ENCODE assay signal across 8 mouse cellular contexts in the genomic region with DNA sequence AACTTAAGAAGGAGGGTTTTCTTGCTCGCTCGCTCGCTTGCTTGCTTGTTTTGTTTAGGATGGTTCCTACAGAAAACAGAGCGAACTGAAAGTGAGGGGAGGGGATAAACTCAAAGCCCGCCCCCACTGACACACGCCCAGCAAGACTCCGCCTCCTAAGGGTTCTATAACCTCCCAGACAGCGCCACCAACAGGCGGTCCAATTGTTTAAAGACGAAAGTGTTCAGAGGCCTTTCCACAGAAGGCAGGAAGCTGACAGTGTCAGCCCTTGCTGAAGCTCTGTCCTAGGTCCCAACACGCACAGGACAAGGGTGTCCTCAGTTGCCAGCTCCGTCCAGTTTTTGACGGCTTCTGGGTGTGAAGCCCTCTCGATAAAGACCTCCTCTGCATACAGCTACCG. TPM values are rescaled to one million over a fixed set of nuclear protein-coding genes. Genes with fewer than 3 reads are reported as not detected.
DNase-seq lines count a peak whose midpoint lies in the region; ATAC-seq and TF ChIP-seq lines count a peak whose summit lies in the region.

No protein-coding gene starts in this region.

- H3K27ac ChIP-seq in midbrain, embryonic 10.5 days (replicated peaks) = 0 out of 2 replicates have a peak overlapping the region, but pooled peaks have one; percentile 6
- H3K27ac ChIP-seq in midbrain, embryonic 16.5 days (ENCODE audit: low read length) = no peak overlapping the region
- H3K27ac ChIP-seq in stomach, postnatal 0 days (replicated peaks) = no peak overlapping the region

- DNase-seq in midbrain, embryonic 10.5 days (ENCODE audit: low spot score) = peak; percentile 59
- DNase-seq in c-Kit-positive CD71-negative TER-119-negative erythroid progenitor cells, embryonic 14.5 days (ENCODE audit: low read depth) = peak; percentile 95
- DNase-seq in gastrocnemius, postnatal 25 days = peak; percentile 62
- DNase-seq in kidney, adult 18-20 months = peak; percentile 82
- peak; percentile 83 for DNase-seq in liver
- peak; percentile 98 for DNase-seq in naive thymus-derived CD4-positive, alpha-beta T cell, adult 2 months (ENCODE audit: low read depth)
- peak; percentile 90 for DNase-seq in stomach, postnatal 0 days (ENCODE audit: low spot score)

- no peak for ATAC-seq in midbrain, embryonic 16.5 days
- peak; percentile 74 for ATAC-seq in stomach, postnatal 0 days (ENCODE audit: low FRiP score, low TSS enrichment)

- H3K4me1 ChIP-seq in midbrain, embryonic 10.5 days = peaks cover 18% of the 10 kb centered on the region
- H3K4me1 ChIP-seq in midbrain, embryonic 16.5 days (ENCODE audit: control insufficient read depth, insufficient read depth, low read length) = no peaks in the 10 kb centered on the region
- H3K4me1 ChIP-seq in stomach, postnatal 0 days (replicated peaks; ENCODE audit: control insufficient read depth, insufficient read depth) = no peaks in the 10 kb centered on the region

- no peak overlapping the region for H3K4me2 ChIP-seq in midbrain, embryonic 16.5 days (ENCODE audit: low read length)
- H3K4me2 ChIP-seq in stomach, postnatal 0 days (replicated peaks; ENCODE audit: low read depth) = peak overlapping the region; percentile 35

- no peaks in the 10 kb centered on the region for H3K27me3 ChIP-seq in midbrain, embryonic 10.5 days (ENCODE audit: low read depth, poor library complexity, severe bottlenecking)
- H3K27me3 ChIP-seq in midbrain, embryonic 16.5 days (ENCODE audit: control insufficient read depth, insufficient read depth, low read depth, low read length) = no peaks in the 10 kb centered on the region
- H3K27me3 ChIP-seq in stomach, postnatal 0 days (ENCODE audit: control insufficient read depth, insufficient read depth, low read length) = no peaks in the 10 kb centered on the region

- 29% methylated on average over 15 of the region's 15 CpGs for whole genome bisulfite sequencing in midbrain, embryonic 10.5 days
- WGBS in midbrain, embryonic 16.5 days = 31% methylated on average over 15 of the region's 15 CpGs
- WGBS in stomach, postnatal 0 days = 32% methylated on average over 15 of the region's 15 CpGs

- TF ChIP-seq CTCF in stomach, postnatal 0 days (IDR thresholded peaks at IDR 0.05; ENCODE audit: low read depth) = peak; percentile 87

- H3K4me3 ChIP-seq in midbrain, embryonic 10.5 days = 0 out of 2 replicates have a peak overlapping the region, but pooled peaks have one; percentile 12
- no peak overlapping the region for H3K4me3 ChIP-seq in midbrain, embryonic 16.5 days (ENCODE audit: low read depth, low read length)
- H3K4me3 ChIP-seq in stomach, postnatal 0 days (ENCODE audit: low read depth, low read length) = peak overlapping the region; percentile 23; the same call in 1 of the 2 replicates

- no peaks in the 10 kb centered on the region for H3K36me3 ChIP-seq in midbrain, embryonic 10.5 days
- H3K36me3 ChIP-seq in midbrain, embryonic 16.5 days (ENCODE audit: control insufficient read depth, insufficient read depth, low read length) = no peaks in the 10 kb centered on the region
- no peaks in the 10 kb centered on the region for H3K36me3 ChIP-seq in stomach, postnatal 0 days (ENCODE audit: control insufficient read depth, insufficient read depth, low read length)

- no peak overlapping the region for H3K9ac ChIP-seq in midbrain, embryonic 16.5 days (ENCODE audit: low read depth, low read length)
- no peak overlapping the region for H3K9ac ChIP-seq in stomach, postnatal 0 days (ENCODE audit: low read length)

- no peak for TF ChIP-seq EP300 in stomach, postnatal 0 days (optimal IDR thresholded peaks at IDR 0.05)

- no peaks in the 10 kb centered on the region for H3K9me3 ChIP-seq in midbrain, embryonic 10.5 days (replicated peaks)
- no peaks in the 10 kb centered on the region for H3K9me3 ChIP-seq in midbrain, embryonic 16.5 days (replicated peaks; ENCODE audit: control insufficient read depth, low read length, poor library complexity, severe bottlenecking)
- H3K9me3 ChIP-seq in stomach, postnatal 0 days (ENCODE audit: control insufficient read depth, low read length) = no peaks in the 10 kb centered on the region

RNA-seq across cellular contexts. Expression of a gene that starts 23.2 kb away (rescaled TPM):
- polyA plus RNA-seq in midbrain, embryonic 10.5 days (2016; fragmentation: Nextera tagmentation; extraction: Ambion mirVana) = not detected in 2 replicates
- polyA plus RNA-seq in midbrain, embryonic 16.5 days (2015; fragmentation: Nextera tagmentation; extraction: Ambion mirVana) = not detected in 2 replicates
- not detected for total RNA-seq in gastrocnemius, postnatal 25 days (2021)
- polyA plus RNA-seq in stomach, postnatal 0 days (2015; fragmentation: Nextera tagmentation; extraction: Ambion mirVana) = 17.6 and 24.8 TPM in 2 replicates

RNA-seq across cellular contexts. Expression of a gene that starts 29.0 kb away (rescaled TPM):
- 0.87 and 0.98 TPM in 2 replicates for polyA plus RNA-seq in midbrain, embryonic 10.5 days (2016; fragmentation: Nextera tagmentation; extraction: Ambion mirVana)
- polyA plus RNA-seq in midbrain, embryonic 16.5 days (2015; fragmentation: Nextera tagmentation; extraction: Ambion mirVana) = 0.62 and 0.84 TPM in 2 replicates
- total RNA-seq in gastrocnemius, postnatal 25 days (2021) = 1 to 10 TPM; 4.7 TPM
- 10.3 and 10.8 TPM in 2 replicates for polyA plus RNA-seq in stomach, postnatal 0 days (2015; fragmentation: Nextera tagmentation; extraction: Ambion mirVana)

RNA-seq across cellular contexts. Expression of a gene that starts 30.0 kb away (rescaled TPM):
- polyA plus RNA-seq in midbrain, embryonic 10.5 days (2016; fragmentation: Nextera tagmentation; extraction: Ambion mirVana) = 2.1 and 3.0 TPM in 2 replicates
- polyA plus RNA-seq in midbrain, embryonic 16.5 days (2015; fragmentation: Nextera tagmentation; extraction: Ambion mirVana) = 2.3 and 2.4 TPM in 2 replicates
- 10 to 100 TPM; 11.4 to 13.8 TPM for total RNA-seq in gastrocnemius, postnatal 25 days (2021)
- polyA plus RNA-seq in stomach, postnatal 0 days (2015; fragmentation: Nextera tagmentation; extraction: Ambion mirVana) = 2.4 and 2.6 TPM in 2 replicates

Comparison
In these comparisons a context has a peak if more than half of its experiments do, and no peak if none do; other contexts are left out.
1. RNA of a gene that starts 23.2 kb away (polyA plus RNA-seq): 17.6 to 24.8 TPM in stomach, postnatal 0 days; not detected in midbrain, embryonic 10.5 days and not detected in midbrain, embryonic 16.5 days; every median in the first group is over 10 times any median in the second.
2. Peak in every context shown above with its lines, with median percentiles within 50 percentile points of each other: DNase-seq.